Mouse (Mus musculus) intestine, embryonic 16.5 days (tissue): ENCODE measurements around the gene Cib2. TPM values are rescaled to one million over a fixed set of nuclear protein-coding genes. Genes with fewer than 3 reads are reported as not detected.
A peak's percentile ranks its signal among the peaks of the same experiment; 100 is the strongest.

Source experiments
- ATAC-seq: fragments of 200-750 bp; cut with Nextera tagmentation; 2 replicates; pipeline ENCODE4 v1.8.0; 2017; ENCODE audit warnings: moderate TSS enrichment, moderate library complexity
- H3K27ac ChIP-seq: fragments of 300-500 bp; sonication (generic); 2 replicates; pipeline ENCODE4 v1.5.1; 2014; ENCODE audit warnings: mild to moderate bottlenecking, low read length
- H3K27me3 ChIP-seq: fragments of 300-500 bp; sonication (generic); replicated peaks from 2 replicates; pipeline ENCODE4 v1.6.1; 2014; ENCODE audit warnings: low read length, control low read depth, mixed read lengths; ENCODE audit not compliant: control insufficient read depth, insufficient read depth
- H3K36me3 ChIP-seq: fragments of 300-500 bp; sonication (generic); 2 replicates; pipeline ENCODE4 v1.6.1; 2014; ENCODE audit warnings: low read length, control low read depth; ENCODE audit not compliant: control insufficient read depth, insufficient read depth
- H3K4me1 ChIP-seq: fragments of 300-500 bp; sonication (generic); 2 replicates; pipeline ENCODE4 v1.6.1; 2014; ENCODE audit warnings: low read length, control low read depth, mixed read lengths; ENCODE audit not compliant: control insufficient read depth, insufficient read depth
- H3K4me2 ChIP-seq: fragments of 300-500 bp; sonication (generic); 2 replicates; pipeline ENCODE4 v1.6.1; 2014; ENCODE audit warnings: low read depth, low read length, control low read depth
- H3K4me3 ChIP-seq: fragments of 300-500 bp; sonication (generic); 2 replicates; pipeline ENCODE4 v1.5.1; 2014; ENCODE audit warnings: mild to moderate bottlenecking, low read length
- H3K9ac ChIP-seq: fragments of 300-500 bp; sonication (generic); 2 replicates; pipeline ENCODE4 v1.6.1; 2014; ENCODE audit warnings: low read depth, low read length
- H3K9me3 ChIP-seq: fragments of 300-500 bp; sonication (generic); 2 replicates; pipeline ENCODE4 v1.6.1; 2016; ENCODE audit warnings: low read length, control low read depth; ENCODE audit not compliant: control insufficient read depth
- WGBS: fragments of 180-500 bp; shearing (Covaris S2); extraction: QIAGEN DNeasy Blood & Tissue Kit; methylation state at CpG from one replicate; pipeline ENCODE4 v1.1.7; 2014; 5-methylcytosine and 5-hydroxymethylcytosine counted together
- polyA plus RNA-seq: library from polyadenylated mRNA; unstranded; fragments of >200 nt; fragmentation: Nextera tagmentation; extraction: Ambion mirVana; gene quantifications from 2 replicates; pipeline ENCODE4 v1.2.1, GENCODE M21; 2015

The Cib2 gene
- polyA plus RNA-seq, 1 experiment from 2014 or later: 6.6 TPM

- no peak for ATAC-seq
- 62% methylated on average over 2 of the region's 2 CpGs for WGBS
Observed at GRCm38 (mm10) chr9:54555044-54555443, 5.0 kb downstream of the Cib2 start.

GRCm38 (mm10) chr9:54552409-54552808, 7.6 kb downstream of the Cib2 start:
- no peak overlapping the region for H3K4me3 ChIP-seq
- H3K4me1 ChIP-seq: no peaks in the 10 kb centered on the region
- WGBS: 26% methylated on average over 5 of the region's 5 CpGs
- ATAC-seq: peak; percentile 52
- H3K27ac ChIP-seq: no peak overlapping the region
- no peak overlapping the region for H3K9ac ChIP-seq
- H3K9me3 ChIP-seq: no peaks in the 10 kb centered on the region
- no peak overlapping the region for H3K4me2 ChIP-seq
- no peaks in the 10 kb centered on the region for H3K36me3 ChIP-seq
- H3K27me3 ChIP-seq: no peaks in the 10 kb centered on the region

More at GRCm38 (mm10) chr9:54555044-54555443, 5.0 kb downstream of the Cib2 start:
- Histone ChIP-seq H3K4me2 (no peak overlapping the region), H3K36me3 (no peaks in the 10 kb centered on the region), H3K9me3 (no peaks in the 10 kb centered on the region), H3K27ac (no peak overlapping the region), H3K27me3 (no peaks in the 10 kb centered on the region), H3K4me1 (no peaks in the 10 kb centered on the region), H3K9ac (no peak overlapping the region), H3K4me3 (no peak overlapping the region)

GRCm38 (mm10) chr9:54549433-54549832, 10.6 kb downstream of the Cib2 start:
- WGBS: 88% methylated on average over 6 of the region's 6 CpGs
- no peaks in the 10 kb centered on the region for H3K27me3 ChIP-seq

GRCm38 (mm10) chr9:54547536-54547935, 12.5 kb downstream of the Cib2 start:
- no peak overlapping the region for H3K4me2 ChIP-seq
- 21% methylated on average over 5 of the region's 5 CpGs for WGBS
- H3K4me1 ChIP-seq: no peaks in the 10 kb centered on the region
- H3K9ac ChIP-seq: no peak overlapping the region
- H3K4me3 ChIP-seq: no peak overlapping the region
- no peak for ATAC-seq
- H3K9me3 ChIP-seq: no peaks in the 10 kb centered on the region
- H3K36me3 ChIP-seq: no peaks in the 10 kb centered on the region
- H3K27me3 ChIP-seq: no peaks in the 10 kb centered on the region
- no peak overlapping the region for H3K27ac ChIP-seq

More at GRCm38 (mm10) chr9:54549433-54549832, 10.6 kb downstream of the Cib2 start:
- ATAC-seq: no peak
- Histone ChIP-seq H3K36me3 (no peaks in the 10 kb centered on the region), H3K27ac (no peak overlapping the region), H3K4me1 (no peaks in the 10 kb centered on the region), H3K4me2 (no peak overlapping the region), H3K9ac (no peak overlapping the region), H3K9me3 (no peaks in the 10 kb centered on the region), H3K4me3 (no peak overlapping the region)

- ATAC-seq: no peak
- Histone ChIP-seq H3K4me3 (no peak overlapping the region), H3K27ac (no peak overlapping the region), H3K4me2 (no peak overlapping the region), H3K9ac (no peak overlapping the region), H3K9me3 (no peaks in the 10 kb centered on the region), H3K36me3 (no peaks in the 10 kb centered on the region), H3K27me3 (no peaks in the 10 kb centered on the region), H3K4me1 (no peaks in the 10 kb centered on the region)
- WGBS: 85% methylated on average over 4 of the region's 4 CpGs
Observed at GRCm38 (mm10) chr9:54544954-54545315, 15.1 kb downstream of the Cib2 start.

GRCm38 (mm10) chr9:54544212-54544953, 15.6 kb downstream of the Cib2 start:
- WGBS: 82% methylated on average over 9 of the region's 9 CpGs
- H3K4me2 ChIP-seq: no peak overlapping the region
- H3K9me3 ChIP-seq: no peaks in the 10 kb centered on the region
- no peaks in the 10 kb centered on the region for H3K4me1 ChIP-seq
- no peak overlapping the region for H3K9ac ChIP-seq
- no peak for ATAC-seq
- H3K4me3 ChIP-seq: no peak overlapping the region
- no peaks in the 10 kb centered on the region for H3K36me3 ChIP-seq
- H3K27me3 ChIP-seq: no peaks in the 10 kb centered on the region
- no peak overlapping the region for H3K27ac ChIP-seq

GRCm38 (mm10) chr9:54540801-54541200, 19.2 kb downstream of the Cib2 start:
- Histone ChIP-seq H3K27me3 (no peaks in the 10 kb centered on the region), H3K36me3 (no peaks in the 10 kb centered on the region), H3K27ac (no peak overlapping the region), H3K4me3 (no peak overlapping the region), H3K4me1 (no peaks in the 10 kb centered on the region), H3K9me3 (no peaks in the 10 kb centered on the region), H3K4me2 (no peak overlapping the region), H3K9ac (no peak overlapping the region)
- WGBS: 79% methylated on average over 5 of the region's 5 CpGs
- ATAC-seq: no peak

- H3K4me2 ChIP-seq: no peak within 1 kb of the TSS
- H3K36me3 ChIP-seq: no peaks in the 10 kb centered on the region
- no peaks in the 10 kb centered on the region for H3K27me3 ChIP-seq
- ATAC-seq: no peak
- no peak within 1 kb of the TSS for H3K27ac ChIP-seq
- H3K4me3 ChIP-seq: no peak within 1 kb of the TSS
- 87% methylated on average over 14 of the region's 14 CpGs for WGBS
- no peaks in the 10 kb centered on the region for H3K9me3 ChIP-seq
- H3K4me1 ChIP-seq: no peaks in the 10 kb centered on the region
- H3K9ac ChIP-seq: no peak within 1 kb of the TSS
Observed at GRCm38 (mm10) chr9:54538684-54539083, 21.3 kb downstream of the Cib2 start, which contains the start of gene Sh2d7. TSS of gene Sh2d7 (plus strand) at chr9:54538984.

- H3K4me1 ChIP-seq: no peaks in the 10 kb centered on the region
- H3K27ac ChIP-seq: no peak overlapping the region
- H3K4me2 ChIP-seq: no peak overlapping the region
- no peaks in the 10 kb centered on the region for H3K36me3 ChIP-seq
- no peak overlapping the region for H3K9ac ChIP-seq
- 91% methylated on average over 3 of the region's 3 CpGs for WGBS
- no peak overlapping the region for H3K4me3 ChIP-seq
- H3K9me3 ChIP-seq: no peaks in the 10 kb centered on the region
- no peak for ATAC-seq
- no peaks in the 10 kb centered on the region for H3K27me3 ChIP-seq
Observed at GRCm38 (mm10) chr9:54538244-54538643, 21.8 kb downstream of the Cib2 start.

- Histone ChIP-seq H3K4me1 (no peaks in the 10 kb centered on the region), H3K4me3 (no peak overlapping the region), H3K27ac (no peak overlapping the region), H3K4me2 (no peak overlapping the region), H3K9me3 (no peaks in the 10 kb centered on the region), H3K27me3 (no peaks in the 10 kb centered on the region), H3K9ac (no peak overlapping the region), H3K36me3 (no peaks in the 10 kb centered on the region)
- WGBS: 76% methylated on average over 3 of the region's 3 CpGs
- no peak for ATAC-seq
Observed at GRCm38 (mm10) chr9:54537480-54537879, 22.5 kb downstream of the Cib2 start.
